Mouse (Mus musculus) kidney, adult 2 months (tissue): ENCODE results near the gene Lgals9.

Experiments
- CTCF ChIP-seq: fragments of 200-500 bp; conservative IDR thresholded peaks from 2 replicates; pipeline ENCODE4 v1.5.1; 2011; ENCODE audit warnings: low read depth, mild to moderate bottlenecking, control low read depth, low read length, moderate library complexity, mixed read lengths; ENCODE audit not compliant: insufficient read depth, insufficient read length
- POLR2A ChIP-seq: fragments of 200-500 bp; IDR thresholded peaks from one replicate; pipeline ENCODE4 v1.6.1; 2011; ENCODE audit warnings: low read depth, low read length, control low read depth

- TF ChIP-seq CTCF, result no peak
- no peak for TF ChIP-seq POLR2A
Measured at GRCm38 (mm10) chr11:78924916-78925315, 59.8 kb downstream of the Lgals9 start.
